Mouse (Mus musculus) heart, adult 9 months (tissue): ENCODE data around the gene Btg3.
"Not testable (repeated sequence)": the region's sequence is repeated elsewhere in the genome, so short reads cannot be mapped to it uniquely, and the experiment has no call there.

ENCODE experiments used
- DNase-seq, 2 experiments: peaks; one replicate each; pipeline ENCODE4 v3.0.0; 2022; ENCODE audit warnings: low spot score in 2 of 2

The Btg3 gene

GRCm38 (mm10) chr16:78376745-78377570 is at the start of gene Btg3:
Btg3 (minus strand) TSS chr16:78377192.
- DNase-seq = peak; percentile 86 to 87

- DNase-seq = no peak
Measured at GRCm38 (mm10) chr16:78417733-78418132, 40.7 kb upstream of the Btg3 start.

- DNase-seq = peak; percentile 23 to 44
Measured at GRCm38 (mm10) chr16:78416500-78416899, 39.5 kb upstream of the Btg3 start.

- no peak for DNase-seq
Measured at GRCm38 (mm10) chr16:78409991-78410390, 33.0 kb upstream of the Btg3 start.

GRCm38 (mm10) chr16:78407855-78408254 is 30.9 kb upstream of the Btg3 start:
- DNase-seq = no peak

GRCm38 (mm10) chr16:78406657-78407056 is 29.7 kb upstream of the Btg3 start:
- DNase-seq = no peak

- DNase-seq = no peak
Measured at GRCm38 (mm10) chr16:78402316-78402715, 25.3 kb upstream of the Btg3 start.

GRCm38 (mm10) chr16:78399423-78399822 is 22.4 kb upstream of the Btg3 start:
- no peak for DNase-seq

GRCm38 (mm10) chr16:78398734-78399133 is 21.7 kb upstream of the Btg3 start:
- no peak for DNase-seq

GRCm38 (mm10) chr16:78391354-78391753 is 14.4 kb upstream of the Btg3 start:
- peak in 1 of 2 experiments; percentile 29 for DNase-seq

- no peak for DNase-seq
Measured at GRCm38 (mm10) chr16:78389986-78390385, 13.0 kb upstream of the Btg3 start.

GRCm38 (mm10) chr16:78389122-78389521 is 12.1 kb upstream of the Btg3 start:
- no peak for DNase-seq

- no peak for DNase-seq
Measured at GRCm38 (mm10) chr16:78378493-78378892, 1.5 kb upstream of the Btg3 start.

GRCm38 (mm10) chr16:78375821-78376691 is 936 bp downstream of the Btg3 start:
- DNase-seq = peak; percentile 35 to 46

- DNase-seq = no peak
Measured at GRCm38 (mm10) chr16:78375222-78375621, 1.8 kb downstream of the Btg3 start.

GRCm38 (mm10) chr16:78373743-78374142 is 3.2 kb downstream of the Btg3 start:
- DNase-seq = no peak

- no peak for DNase-seq
Measured at GRCm38 (mm10) chr16:78372786-78373185, 4.2 kb downstream of the Btg3 start.

GRCm38 (mm10) chr16:78371491-78372046 is 5.4 kb downstream of the Btg3 start:
- DNase-seq = peak in 1 of 2 experiments; percentile 20

- not testable (repeated sequence) for DNase-seq
Measured at GRCm38 (mm10) chr16:78364554-78364953, 12.4 kb downstream of the Btg3 start.

GRCm38 (mm10) chr16:78361466-78361865 is 15.5 kb downstream of the Btg3 start:
- DNase-seq = no peak

- DNase-seq = no peak
Measured at GRCm38 (mm10) chr16:78357757-78358156, 19.2 kb downstream of the Btg3 start.

GRCm38 (mm10) chr16:78347328-78347926 is 29.6 kb downstream of the Btg3 start:
- DNase-seq = peak; percentile 3 to 25
